Mouse (Mus musculus) embryonic facial prominence, embryonic 13.5 days (tissue): Measurements from ENCODE around the gene Gon4l. TPM values are rescaled to one million over a fixed set of nuclear protein-coding genes. Genes with fewer than 3 reads are reported as not detected.

Source experiments
- ATAC-seq: fragments of 200-750 bp; cut with Nextera tagmentation; 2 replicates; pipeline ENCODE4 v1.8.0; 2017; ENCODE audit warnings: low read depth; ENCODE audit not compliant: insufficient number of reproducible peaks, insufficient read depth, low FRiP score, low TSS enrichment
- H3K27ac ChIP-seq: fragments of 300-500 bp; sonication (generic); 2 replicates; pipeline ENCODE4 v1.5.1; 2015; ENCODE audit warnings: moderate library complexity, mild to moderate bottlenecking, inconsistent platforms
- H3K27me3 ChIP-seq: fragments of 300-500 bp; sonication (generic); 2 replicates; pipeline ENCODE4 v1.6.1; 2015; ENCODE audit warnings: mild to moderate bottlenecking, inconsistent platforms
- H3K36me3 ChIP-seq: fragments of 300-500 bp; sonication (generic); 2 replicates; pipeline ENCODE4 v1.6.1; 2015; ENCODE audit warnings: mild to moderate bottlenecking, inconsistent platforms
- H3K4me1 ChIP-seq: fragments of 300-500 bp; sonication (generic); 2 replicates; pipeline ENCODE4 v1.6.1; 2015; ENCODE audit warnings: inconsistent platforms
- H3K4me2 ChIP-seq: fragments of 300-500 bp; sonication (generic); 2 replicates; pipeline ENCODE4 v1.6.1; 2015; ENCODE audit warnings: moderate library complexity, mild to moderate bottlenecking, inconsistent platforms
- H3K4me3 ChIP-seq: fragments of 300-500 bp; sonication (generic); 2 replicates; pipeline ENCODE4 v1.5.1; 2015; ENCODE audit warnings: mild to moderate bottlenecking, inconsistent platforms
- H3K9ac ChIP-seq: fragments of 300-500 bp; sonication (generic); 2 replicates; pipeline ENCODE4 v1.6.1; 2015; ENCODE audit warnings: mild to moderate bottlenecking, inconsistent platforms
- H3K9me3 ChIP-seq: fragments of 300-500 bp; sonication (generic); 2 replicates; pipeline ENCODE4 v1.6.1; 2016; ENCODE audit warnings: inconsistent platforms
- WGBS: fragments of 180-500 bp; shearing (Covaris S2); methylation state at CpG from one replicate; pipeline ENCODE4 v1.1.7; 2015; ENCODE audit warnings: mixed read lengths; 5-methylcytosine and 5-hydroxymethylcytosine counted together
- polyA plus RNA-seq: library from polyadenylated mRNA; unstranded; fragments of >200 nt; fragmentation: Nextera tagmentation; extraction: Ambion mirVana; gene quantifications from 2 replicates; pipeline ENCODE4 v1.2.1, GENCODE M21; 2015

Gene Gon4l
- polyA plus RNA-seq, 1 experiment from 2014 or later = 12.6 TPM

GRCm38 (mm10) chr3:88913511-88914383, 78.7 kb downstream of the Gon4l start, which contains the start of gene Msto1:
Msto1 (minus strand) TSS chr3:88913999.
- peak within 1 kb of the TSS; percentile 78 for H3K4me3 ChIP-seq
- ATAC-seq = peak; percentile 93
- peaks cover 38% of the 10 kb centered on the region for H3K36me3 ChIP-seq
- H3K27me3 ChIP-seq = no peaks in the 10 kb centered on the region
- peaks cover 17% of the 10 kb centered on the region for H3K4me1 ChIP-seq
- whole genome bisulfite sequencing = under 1% methylated on average over 62 of the region's 62 CpGs
- H3K9ac ChIP-seq = peak within 1 kb of the TSS; percentile 82
- H3K27ac ChIP-seq = peak within 1 kb of the TSS; percentile 86
- peak within 1 kb of the TSS; percentile 73 for H3K4me2 ChIP-seq
- no peaks in the 10 kb centered on the region for H3K9me3 ChIP-seq

GRCm38 (mm10) chr3:88914384-88914810, 79.4 kb downstream of the Gon4l start:
- ATAC-seq = no peak
- 27% methylated on average over 8 of the region's 8 CpGs for WGBS
- Histone ChIP-seq H3K27ac (peak overlapping the region; percentile 86), H3K4me3 (peak overlapping the region; percentile 78), H3K4me1 (peaks cover 17% of the 10 kb centered on the region), H3K9ac (peak overlapping the region; percentile 82), H3K27me3 (no peaks in the 10 kb centered on the region), H3K4me2 (peak overlapping the region; percentile 73), H3K9me3 (no peaks in the 10 kb centered on the region), H3K36me3 (peaks cover 33% of the 10 kb centered on the region)

- Histone ChIP-seq H3K4me3 (no peak overlapping the region), H3K4me2 (no peak overlapping the region), H3K27ac (no peak overlapping the region), H3K9me3 (no peaks in the 10 kb centered on the region; the same call in 1 of the 2 replicates), H3K4me1 (peaks cover 7% of the 10 kb centered on the region), H3K27me3 (no peaks in the 10 kb centered on the region), H3K9ac (no peak overlapping the region), H3K36me3 (peaks cover 37% of the 10 kb centered on the region)
- no peak for ATAC-seq
- 87% methylated on average over 13 of the region's 13 CpGs for WGBS
These were observed 84.0 kb downstream of the Gon4l start for GRCm38 (mm10) chr3:88918981-88919380.

- Histone ChIP-seq H3K4me3 (no peak overlapping the region), H3K9me3 (no peaks in the 10 kb centered on the region; the same call in 1 of the 2 replicates), H3K9ac (no peak overlapping the region), H3K4me1 (no peaks in the 10 kb centered on the region), H3K27ac (no peak overlapping the region), H3K36me3 (peaks cover 62% of the 10 kb centered on the region), H3K27me3 (no peaks in the 10 kb centered on the region), H3K4me2 (no peak overlapping the region)
- WGBS = 96% methylated on average over 9 of the region's 9 CpGs
- ATAC-seq = no peak
These were observed 86.4 kb downstream of the Gon4l start for GRCm38 (mm10) chr3:88921411-88921810.

- Histone ChIP-seq H3K4me1 (no peaks in the 10 kb centered on the region), H3K4me3 (no peak overlapping the region), H3K4me2 (no peak overlapping the region), H3K36me3 (peaks cover 87% of the 10 kb centered on the region), H3K27me3 (no peaks in the 10 kb centered on the region), H3K27ac (no peak overlapping the region), H3K9me3 (no peaks in the 10 kb centered on the region; the same call in 1 of the 2 replicates), H3K9ac (no peak overlapping the region)
- 91% methylated on average over 8 of the region's 8 CpGs for WGBS
- ATAC-seq = no peak
These were observed 89.1 kb downstream of the Gon4l start for GRCm38 (mm10) chr3:88923989-88924591.

- ATAC-seq = no peak
- Histone ChIP-seq H3K4me2 (no peak overlapping the region), H3K4me3 (no peak overlapping the region), H3K4me1 (no peaks in the 10 kb centered on the region), H3K36me3 (peaks cover 98% of the 10 kb centered on the region), H3K9ac (no peak overlapping the region), H3K27ac (no peak overlapping the region), H3K9me3 (no peaks in the 10 kb centered on the region; the same call in 1 of the 2 replicates), H3K27me3 (no peaks in the 10 kb centered on the region)
- WGBS = 85% methylated on average over 2 of the region's 2 CpGs
These were observed 90.6 kb downstream of the Gon4l start for GRCm38 (mm10) chr3:88925651-88926050.

GRCm38 (mm10) chr3:88929501-88929900, 94.5 kb downstream of the Gon4l start:
- Histone ChIP-seq H3K4me1 (no peaks in the 10 kb centered on the region), H3K27ac (no peak overlapping the region), H3K36me3 (peaks cover 94% of the 10 kb centered on the region), H3K27me3 (no peaks in the 10 kb centered on the region), H3K4me2 (no peak overlapping the region), H3K9me3 (no peaks in the 10 kb centered on the region), H3K9ac (no peak overlapping the region), H3K4me3 (no peak overlapping the region)
- ATAC-seq = no peak
- whole genome bisulfite sequencing = 88% methylated on average over 3 of the region's 3 CpGs

GRCm38 (mm10) chr3:88939071-88939470, 104.0 kb downstream of the Gon4l start:
- Histone ChIP-seq H3K9me3 (no peaks in the 10 kb centered on the region), H3K4me2 (no peak overlapping the region), H3K36me3 (peaks cover 75% of the 10 kb centered on the region), H3K4me3 (no peak overlapping the region), H3K27ac (no peak overlapping the region), H3K9ac (no peak overlapping the region), H3K4me1 (no peaks in the 10 kb centered on the region), H3K27me3 (no peaks in the 10 kb centered on the region)
- ATAC-seq = no peak
- WGBS = 89% methylated on average over 10 of the region's 10 CpGs

GRCm38 (mm10) chr3:88939749-88940148, 104.7 kb downstream of the Gon4l start:
- H3K9ac ChIP-seq = no peak overlapping the region
- 66% methylated on average over 3 of the region's 3 CpGs for WGBS
- H3K4me2 ChIP-seq = no peak overlapping the region
- H3K9me3 ChIP-seq = no peaks in the 10 kb centered on the region
- ATAC-seq = no peak
- no peaks in the 10 kb centered on the region for H3K27me3 ChIP-seq
- H3K36me3 ChIP-seq = peaks cover 69% of the 10 kb centered on the region
- no peaks in the 10 kb centered on the region for H3K4me1 ChIP-seq
- H3K27ac ChIP-seq = peak overlapping the region; percentile 23; the same call in 1 of the 2 replicates
- H3K4me3 ChIP-seq = no peak overlapping the region

GRCm38 (mm10) chr3:88942316-88942880, 107.4 kb downstream of the Gon4l start:
- WGBS = 91% methylated on average over 10 of the region's 10 CpGs
- H3K9ac ChIP-seq = no peak overlapping the region
- no peak overlapping the region for H3K4me3 ChIP-seq
- H3K36me3 ChIP-seq = peaks cover 42% of the 10 kb centered on the region
- H3K27me3 ChIP-seq = no peaks in the 10 kb centered on the region
- 0 out of 2 replicates have a peak, but pooled peaks cover under 1% of the 10 kb centered on the region for H3K4me1 ChIP-seq
- H3K9me3 ChIP-seq = no peaks in the 10 kb centered on the region
- H3K27ac ChIP-seq = no peak overlapping the region
- H3K4me2 ChIP-seq = no peak overlapping the region
- ATAC-seq = no peak

GRCm38 (mm10) chr3:88944109-88944508, 109.1 kb downstream of the Gon4l start:
- no peak overlapping the region for H3K9ac ChIP-seq
- H3K27me3 ChIP-seq = no peaks in the 10 kb centered on the region
- H3K4me3 ChIP-seq = no peak overlapping the region
- H3K4me1 ChIP-seq = peaks cover 16% of the 10 kb centered on the region
- WGBS = 90% methylated on average over 4 of the region's 4 CpGs
- peaks cover 27% of the 10 kb centered on the region for H3K36me3 ChIP-seq
- no peak overlapping the region for H3K27ac ChIP-seq
- no peaks in the 10 kb centered on the region for H3K9me3 ChIP-seq
- H3K4me2 ChIP-seq = no peak overlapping the region
- no peak for ATAC-seq
